Mouse (Mus musculus) erythroblast, adult 5-6 weeks (primary cell): ENCODE results near the gene Gbp9. TPM values are rescaled to one million over a fixed set of nuclear protein-coding genes. Genes with fewer than 3 reads are reported as not detected.
"Not testable (repeated sequence)": the region's sequence is repeated elsewhere in the genome, so short reads cannot be mapped to it uniquely, and the experiment has no call there.

Source experiments
- ATAC-seq: replicated peaks from 2 replicates; pipeline ENCODE4 v1.8.0; 2016; ENCODE audit warnings: moderate number of reproducible peaks, mild to moderate bottlenecking, moderate TSS enrichment, inconsistent platforms; ENCODE audit not compliant: poor library complexity, low FRiP score, severe bottlenecking
- total RNA-seq, 2 experiments: library from RNA; stranded (forward) in 1 of 2; stranded (reverse) in 1 of 2; fragments of 150-400 nt in 1 of 2; fragments of 200-764, 138-1000 nt in 1 of 2; gene quantifications; 2 replicates each; pipeline versions ENCODE4 v1.2.3 to v1.2.4; 2015 to 2017; ENCODE audit warnings: low replicate concordance in 2 of 2

The Gbp9 gene
- 0.63 TPM in 1 of 2 replicates, not detected in the other for total RNA-seq (2015; ENCODE audit: low replicate concordance)
- 2.0 TPM in 1 of 2 replicates, not detected in the other for total RNA-seq (2017; ENCODE audit: low replicate concordance)

- not testable (repeated sequence) for ATAC-seq
Observed at GRCm38 (mm10) chr5:105139409-105140088, at the start of gene Gbp9, which contains the start of the genes Gbp8 and Gbp4. Gbp9 (minus strand) TSS chr5:105139539. Gbp8 (minus strand) TSS chr5:105139540. Gbp4 (minus strand) TSS chr5:105139586.

- no peak for ATAC-seq
Observed at GRCm38 (mm10) chr5:105181446-105181845, 42.1 kb upstream of the Gbp9 start.

GRCm38 (mm10) chr5:105156582-105156981, 17.2 kb upstream of the Gbp9 start:
- ATAC-seq = no peak

GRCm38 (mm10) chr5:105154049-105154448, 14.7 kb upstream of the Gbp9 start:
- ATAC-seq = no peak

GRCm38 (mm10) chr5:105148062-105148461, 8.7 kb upstream of the Gbp9 start:
- not testable (repeated sequence) for ATAC-seq

GRCm38 (mm10) chr5:105146447-105146846, 7.1 kb upstream of the Gbp9 start:
- ATAC-seq = no peak

GRCm38 (mm10) chr5:105145731-105146130, 6.4 kb upstream of the Gbp9 start:
- not testable (repeated sequence) for ATAC-seq

GRCm38 (mm10) chr5:105140089-105140810, 911 bp upstream of the Gbp9 start:
- ATAC-seq = not testable (repeated sequence)

- ATAC-seq = no peak
Observed at GRCm38 (mm10) chr5:105138906-105139305, 433 bp downstream of the Gbp9 start.

- ATAC-seq = not testable (repeated sequence)
Observed at GRCm38 (mm10) chr5:105136706-105137304, 2.5 kb downstream of the Gbp9 start.

GRCm38 (mm10) chr5:105121731-105122130, 17.6 kb downstream of the Gbp9 start:
- not testable (repeated sequence) for ATAC-seq

GRCm38 (mm10) chr5:105115740-105116139, 23.6 kb downstream of the Gbp9 start:
- ATAC-seq = no peak

- no peak for ATAC-seq
Observed at GRCm38 (mm10) chr5:105114696-105115095, 24.6 kb downstream of the Gbp9 start.

- no peak for ATAC-seq
Observed at GRCm38 (mm10) chr5:105113656-105114055, 25.7 kb downstream of the Gbp9 start.

- ATAC-seq = not testable (repeated sequence)
Observed at GRCm38 (mm10) chr5:105110271-105110852, 29.0 kb downstream of the Gbp9 start.

GRCm38 (mm10) chr5:105109775-105110174, 29.6 kb downstream of the Gbp9 start:
- not testable (repeated sequence) for ATAC-seq

- ATAC-seq = not testable (repeated sequence)
Observed at GRCm38 (mm10) chr5:105105689-105106088, 33.6 kb downstream of the Gbp9 start.

- ATAC-seq = no peak
Observed at GRCm38 (mm10) chr5:105081900-105082299, 57.4 kb downstream of the Gbp9 start.

- ATAC-seq = not testable (repeated sequence)
Observed at GRCm38 (mm10) chr5:105068356-105068755, 71.0 kb downstream of the Gbp9 start.

- ATAC-seq = not testable (repeated sequence)
Observed at GRCm38 (mm10) chr5:105064443-105064842, 74.9 kb downstream of the Gbp9 start.
